Mouse (Mus musculus): ENCODE measurements around the gene Cdkn2aipnl. TPM values are rescaled to one million over a fixed set of nuclear protein-coding genes. Genes with fewer than 3 reads are reported as not detected.

Cdkn2aipnl gene
- polyA plus RNA-seq, 1 experiment: 92.4 TPM

DNA sequence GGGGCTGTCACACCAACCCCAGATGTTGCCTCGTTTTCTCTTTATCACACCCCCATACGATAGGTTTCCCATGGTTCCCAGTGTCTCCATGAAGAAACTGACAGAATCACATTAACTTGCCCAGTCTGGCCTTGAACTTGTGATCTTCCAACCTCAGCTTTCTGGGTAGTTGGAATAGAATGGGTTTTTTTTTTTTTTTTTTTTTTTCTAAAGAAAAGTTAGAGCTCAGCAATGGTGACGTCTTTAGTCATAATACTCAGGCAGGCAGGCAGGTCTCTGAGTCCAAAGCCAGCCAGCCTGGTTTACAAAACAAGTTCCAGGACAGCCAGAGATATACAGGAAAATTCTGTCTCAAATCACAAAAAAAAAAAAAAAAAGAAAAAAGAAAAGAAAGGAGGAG is 23.2 kb upstream of the Cdkn2aipnl start:
- TF ChIP-seq CTCF (IDR thresholded peaks at IDR 0.05; ENCODE audit: borderline replicate concordance, control insufficient read depth, extremely low read depth, insufficient read depth, low read length, poor library complexity): no peak
- TF ChIP-seq POLR2A (IDR thresholded peaks at IDR 0.05; ENCODE audit: control insufficient read depth, extremely low read depth, insufficient read depth, low read length, poor library complexity): no peak
- WGBS: 90% methylated on average over 3 of the region's 3 CpGs
- DNase-seq: no peak
- no peak overlapping the region for H3K4me3 ChIP-seq (ENCODE audit: control insufficient read depth, insufficient read depth, low read length)
- peaks cover 71% of the 10 kb centered on the region for H3K4me1 ChIP-seq (replicated peaks; ENCODE audit: control insufficient read depth, insufficient read depth, low read length)
- no peaks in the 10 kb centered on the region for H3K36me3 ChIP-seq (ENCODE audit: control insufficient read depth, insufficient read depth, low read length)
- H3K27ac ChIP-seq (ENCODE audit: control insufficient read depth, insufficient read depth, low read length): no peak overlapping the region
- H3K27me3 ChIP-seq (ENCODE audit: control insufficient read depth, insufficient read depth, low read length): no peaks in the 10 kb centered on the region

DNA sequence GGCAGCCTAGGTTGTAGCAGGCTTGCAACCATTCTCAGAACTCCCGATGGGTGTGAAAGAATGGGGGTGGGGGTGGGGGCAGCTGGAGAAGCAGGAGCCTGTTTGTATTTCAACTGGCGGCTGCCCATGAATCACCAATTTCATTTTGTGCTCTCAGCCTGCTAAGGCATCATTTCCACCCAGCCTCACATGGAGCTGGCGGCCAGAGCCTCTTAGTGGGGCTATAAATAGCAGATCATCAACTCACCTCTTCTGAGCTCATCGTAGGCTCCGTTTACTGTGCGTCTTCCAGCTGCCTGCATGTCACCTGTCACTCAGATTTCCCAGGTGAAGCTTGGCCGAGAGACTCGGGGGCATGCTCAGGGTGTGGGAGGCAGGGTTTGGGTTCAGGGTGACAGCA is 21.9 kb upstream of the Cdkn2aipnl start:
- no peak for DNase-seq
- Histone ChIP-seq H3K36me3 (ENCODE audit: control insufficient read depth, insufficient read depth, low read length) (no peaks in the 10 kb centered on the region), H3K4me1 (replicated peaks; ENCODE audit: control insufficient read depth, insufficient read depth, low read length) (peaks cover 68% of the 10 kb centered on the region), H3K27me3 (ENCODE audit: control insufficient read depth, insufficient read depth, low read length) (no peaks in the 10 kb centered on the region), H3K27ac (ENCODE audit: control insufficient read depth, insufficient read depth, low read length) (peak overlapping the region; percentile 66), H3K4me3 (ENCODE audit: control insufficient read depth, insufficient read depth, low read length) (no peak overlapping the region)
- 22% methylated on average over 8 of the region's 8 CpGs for WGBS
- TF ChIP-seq CTCF (IDR thresholded peaks at IDR 0.05; ENCODE audit: borderline replicate concordance, control insufficient read depth, extremely low read depth, insufficient read depth, low read length, poor library complexity) (no peak), POLR2A (IDR thresholded peaks at IDR 0.05; ENCODE audit: control insufficient read depth, extremely low read depth, insufficient read depth, low read length, poor library complexity) (0 out of 2 replicates have a peak, but pooled peaks have one; percentile 30)

DNA sequence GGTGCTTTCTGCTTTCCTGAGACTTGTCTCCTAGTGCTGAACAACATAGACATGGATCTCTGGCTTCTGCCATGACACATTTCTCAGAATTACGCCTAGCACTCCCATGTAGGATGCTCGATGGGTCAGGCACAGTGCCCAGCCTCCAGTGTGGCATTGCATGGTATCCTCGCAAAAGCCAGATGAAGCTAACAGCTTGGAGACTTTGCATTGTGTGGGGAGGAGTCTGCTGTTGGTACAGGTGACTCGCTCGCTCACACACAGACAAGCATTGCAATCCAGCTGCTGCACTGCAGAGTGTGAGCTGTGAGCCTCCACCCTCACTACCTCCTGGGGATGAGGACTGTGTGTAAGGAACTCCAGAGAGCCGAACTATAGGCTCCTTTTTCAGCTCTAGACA is 21.3 kb upstream of the Cdkn2aipnl start:
- Histone ChIP-seq H3K4me3 (ENCODE audit: control insufficient read depth, insufficient read depth, low read length) (no peak overlapping the region), H3K27me3 (ENCODE audit: control insufficient read depth, insufficient read depth, low read length) (no peaks in the 10 kb centered on the region), H3K4me1 (replicated peaks; ENCODE audit: control insufficient read depth, insufficient read depth, low read length) (peaks cover 70% of the 10 kb centered on the region), H3K36me3 (ENCODE audit: control insufficient read depth, insufficient read depth, low read length) (no peaks in the 10 kb centered on the region), H3K27ac (ENCODE audit: control insufficient read depth, insufficient read depth, low read length) (peak overlapping the region; percentile 66)
- no peak for TF ChIP-seq CTCF (IDR thresholded peaks at IDR 0.05; ENCODE audit: borderline replicate concordance, control insufficient read depth, extremely low read depth, insufficient read depth, low read length, poor library complexity)
- no peak for TF ChIP-seq POLR2A (IDR thresholded peaks at IDR 0.05; ENCODE audit: control insufficient read depth, extremely low read depth, insufficient read depth, low read length, poor library complexity)
- 84% methylated on average over 6 of the region's 6 CpGs for WGBS
- no peak for DNase-seq

DNA sequence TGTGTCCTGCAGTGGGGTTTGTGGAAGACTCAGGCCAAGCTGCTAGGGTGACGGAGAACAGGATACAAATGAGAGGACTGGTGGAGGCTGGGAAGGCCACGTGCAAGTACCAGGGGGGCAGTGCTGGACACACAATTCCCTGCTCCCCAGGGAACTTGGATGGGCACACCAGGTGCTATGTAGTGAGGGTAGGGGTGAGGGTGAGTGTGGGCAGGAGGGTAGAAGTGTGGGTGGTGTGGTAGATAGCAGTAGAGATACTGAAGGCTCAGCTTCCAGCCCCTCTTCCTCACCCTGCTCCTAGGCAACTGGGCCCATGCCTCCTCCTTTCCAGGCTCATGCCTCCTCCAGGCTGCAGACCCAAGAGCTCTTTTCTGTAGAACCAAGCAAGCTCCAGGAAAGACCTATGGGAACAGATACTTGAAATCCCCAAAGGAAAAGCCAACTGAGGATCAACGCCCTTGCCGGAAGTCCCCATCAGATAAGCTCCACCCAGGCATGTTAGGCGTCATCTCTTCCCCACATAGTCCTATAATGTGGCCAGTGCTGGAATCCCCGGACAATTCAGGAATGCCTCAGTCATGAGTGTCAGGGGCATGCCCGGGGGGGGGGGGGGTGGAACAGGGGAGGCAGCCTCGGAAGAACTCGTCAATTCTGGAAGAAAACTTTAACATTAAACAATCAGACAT is 18.2 kb upstream of the Cdkn2aipnl start:
- TF ChIP-seq CTCF (IDR thresholded peaks at IDR 0.05; ENCODE audit: borderline replicate concordance, control insufficient read depth, extremely low read depth, insufficient read depth, low read length, poor library complexity): no peak
- no peak for TF ChIP-seq POLR2A (IDR thresholded peaks at IDR 0.05; ENCODE audit: control insufficient read depth, extremely low read depth, insufficient read depth, low read length, poor library complexity)
- Histone ChIP-seq H3K27me3 (ENCODE audit: control insufficient read depth, insufficient read depth, low read length) (no peaks in the 10 kb centered on the region), H3K36me3 (ENCODE audit: control insufficient read depth, insufficient read depth, low read length) (no peaks in the 10 kb centered on the region), H3K4me1 (replicated peaks; ENCODE audit: control insufficient read depth, insufficient read depth, low read length) (peaks cover 67% of the 10 kb centered on the region), H3K27ac (ENCODE audit: control insufficient read depth, insufficient read depth, low read length) (peak overlapping the region; percentile 96), H3K4me3 (ENCODE audit: control insufficient read depth, insufficient read depth, low read length) (no peak overlapping the region)
- no peak for DNase-seq
- WGBS: 25% methylated on average over 9 of the region's 9 CpGs

DNA sequence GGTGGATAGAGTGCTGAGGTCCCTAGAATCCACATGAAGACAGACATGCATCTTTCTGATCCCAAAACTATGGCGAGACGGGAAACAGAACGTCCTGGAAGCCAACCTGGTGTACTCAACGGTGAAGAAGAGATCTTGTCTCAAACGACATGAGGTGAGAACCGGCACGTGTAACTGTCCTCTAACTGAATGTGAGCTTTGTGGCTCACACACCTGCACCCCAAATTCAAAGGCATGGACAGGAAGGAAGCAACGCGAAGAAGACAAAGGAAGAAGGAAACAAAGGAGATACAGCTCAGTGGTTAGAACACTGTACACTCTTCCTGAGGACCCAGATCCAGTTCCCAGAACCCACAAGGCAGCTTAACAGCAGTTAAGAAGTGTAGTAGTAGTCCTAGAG is 17.5 kb upstream of the Cdkn2aipnl start:
- WGBS: 15% methylated on average over 9 of the region's 9 CpGs
- Histone ChIP-seq H3K27me3 (ENCODE audit: control insufficient read depth, insufficient read depth, low read length) (no peaks in the 10 kb centered on the region), H3K27ac (ENCODE audit: control insufficient read depth, insufficient read depth, low read length) (peak overlapping the region; percentile 97), H3K36me3 (ENCODE audit: control insufficient read depth, insufficient read depth, low read length) (no peaks in the 10 kb centered on the region), H3K4me1 (replicated peaks; ENCODE audit: control insufficient read depth, insufficient read depth, low read length) (peaks cover 64% of the 10 kb centered on the region), H3K4me3 (ENCODE audit: control insufficient read depth, insufficient read depth, low read length) (no peak overlapping the region)
- DNase-seq: peak; percentile 76
- TF ChIP-seq POLR2A (IDR thresholded peaks at IDR 0.05; ENCODE audit: control insufficient read depth, extremely low read depth, insufficient read depth, low read length, poor library complexity) (no peak), CTCF (IDR thresholded peaks at IDR 0.05; ENCODE audit: borderline replicate concordance, control insufficient read depth, extremely low read depth, insufficient read depth, low read length, poor library complexity) (no peak)

DNA sequence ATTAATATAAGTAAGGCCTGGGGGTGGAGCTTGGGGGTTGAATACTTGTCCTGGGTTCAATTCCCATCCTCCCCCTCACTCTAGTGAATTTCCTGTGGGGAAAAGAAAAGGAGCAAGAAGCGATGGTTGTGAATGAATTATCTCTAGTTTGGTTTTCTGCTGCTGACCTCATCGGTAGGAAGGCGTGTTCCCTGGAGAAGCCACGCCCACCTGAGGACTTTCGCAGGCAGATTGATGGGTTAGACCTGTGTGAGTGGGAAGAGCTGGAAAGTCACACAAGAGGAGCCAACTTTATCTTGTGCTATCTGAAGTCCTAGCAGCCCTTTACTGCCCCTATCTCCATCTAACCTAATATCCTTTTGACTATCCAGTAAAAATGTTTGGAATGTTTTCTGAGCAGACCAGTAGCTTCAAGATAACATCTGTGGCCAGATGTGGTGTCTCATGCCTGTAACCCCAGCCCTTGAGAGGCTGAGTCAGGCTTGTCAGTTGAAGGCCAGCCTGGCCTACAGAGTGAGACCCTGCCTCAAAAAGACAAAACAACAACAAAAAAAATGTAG is 15.5 kb upstream of the Cdkn2aipnl start:
- no peaks in the 10 kb centered on the region for H3K27me3 ChIP-seq (ENCODE audit: control insufficient read depth, insufficient read depth, low read length)
- no peak overlapping the region for H3K4me3 ChIP-seq (ENCODE audit: control insufficient read depth, insufficient read depth, low read length)
- H3K27ac ChIP-seq (ENCODE audit: control insufficient read depth, insufficient read depth, low read length): 0 out of 2 replicates have a peak overlapping the region, but pooled peaks have one; percentile 3
- TF ChIP-seq POLR2A (IDR thresholded peaks at IDR 0.05; ENCODE audit: control insufficient read depth, extremely low read depth, insufficient read depth, low read length, poor library complexity) (no peak), CTCF (IDR thresholded peaks at IDR 0.05; ENCODE audit: borderline replicate concordance, control insufficient read depth, extremely low read depth, insufficient read depth, low read length, poor library complexity) (no peak)
- DNase-seq: no peak
- H3K4me1 ChIP-seq (replicated peaks; ENCODE audit: control insufficient read depth, insufficient read depth, low read length): peaks cover 51% of the 10 kb centered on the region
- H3K36me3 ChIP-seq (ENCODE audit: control insufficient read depth, insufficient read depth, low read length): no peaks in the 10 kb centered on the region
- WGBS: 76% methylated on average over 5 of the region's 5 CpGs
